Mouse (Mus musculus) CH12.LX (cell line): ENCODE data around the gene Ifnar1. TPM values are rescaled to one million over a fixed set of nuclear protein-coding genes. Genes with fewer than 3 reads are reported as not detected.

Source experiments
- DNase-seq: peaks from one replicate; pipeline ENCODE4 v3.0.0-alpha.2; 2013; ENCODE audit errors: extremely low read depth
- H3K27ac ChIP-seq: 2 replicates; pipeline ENCODE4 v1.5.1; 2012; ENCODE audit warnings: low read depth, mild to moderate bottlenecking, control low read depth, moderate library complexity; ENCODE audit not compliant: insufficient read depth
- H3K27me3 ChIP-seq: replicated peaks from 2 replicates; pipeline ENCODE3; 2012; ENCODE audit warnings: inconsistent platforms
- H3K36me3 ChIP-seq, 2 experiments: replicated peaks in 1 of 2; 2 replicates each; pipeline versions ENCODE3 to v1.6.1; 2012; ENCODE audit warnings: inconsistent platforms in 1 of 2, low read length in 1 of 2, mild to moderate bottlenecking in 1 of 2, mixed read lengths in 1 of 2, moderate library complexity in 1 of 2; ENCODE audit not compliant: control insufficient read depth in 1 of 2, insufficient read depth in 1 of 2
- H3K4me1 ChIP-seq, 2 experiments: 2 replicates each; pipeline ENCODE4 v1.6.1; 2012; ENCODE audit warnings: inconsistent platforms in 1 of 2, moderate library complexity in 1 of 2; ENCODE audit not compliant: insufficient read depth in 2 of 2, control insufficient read depth in 1 of 2
- H3K4me2 ChIP-seq: 2 replicates; pipeline ENCODE4 v1.6.1; 2012; ENCODE audit warnings: low read depth, mild to moderate bottlenecking, control low read depth; ENCODE audit not compliant: poor library complexity, insufficient read depth, severe bottlenecking
- H3K4me3 ChIP-seq, 3 experiments: fragments of 150-350 bp in 1 of 3; sonication (generic) in 1 of 3; replicated peaks in 1 of 3; 2 replicates each; pipeline versions ENCODE3 to v1.5.1; 2011 to 2012; ENCODE audit warnings: low read depth in 2 of 3, low read length in 2 of 3, mild to moderate bottlenecking in 2 of 3, moderate library complexity in 2 of 3, control low read depth in 1 of 3, improper control_type of control experiment in 1 of 3, inconsistent platforms in 1 of 3, mixed read lengths in 1 of 3; ENCODE audit not compliant: poor library complexity in 1 of 3
- H3K79me2 ChIP-seq: replicated peaks from 2 replicates; pipeline ENCODE4 v1.6.1; 2012; ENCODE audit warnings: mild to moderate bottlenecking, moderate library complexity; ENCODE audit not compliant: control insufficient read depth, poor library complexity, insufficient read depth, severe bottlenecking; ENCODE audit errors: extremely low read depth
- H3K9ac ChIP-seq: 2 replicates; pipeline ENCODE4 v1.6.1; 2012; ENCODE audit warnings: low read depth, mild to moderate bottlenecking, control low read depth, moderate library complexity; ENCODE audit not compliant: insufficient read depth
- H3K9me3 ChIP-seq: replicated peaks from 2 replicates; pipeline ENCODE3; 2012; ENCODE audit warnings: low read length, inconsistent platforms, mixed read lengths
- BHLHE40 ChIP-seq: IDR thresholded peaks from 2 replicates; pipeline ENCODE4 v1.6.1; 2011; ENCODE audit warnings: mild to moderate bottlenecking, low read depth, low read length, improper control_type of control experiment
- CTCF ChIP-seq, 2 experiments: IDR thresholded peaks in 1 of 2; conservative IDR thresholded peaks in 1 of 2; 2 replicates each; pipeline ENCODE4 v1.5.1; 2011 to 2012; ENCODE audit warnings: low read depth in 2 of 2, low read length in 2 of 2, improper control_type of control experiment in 1 of 2, inconsistent platforms in 1 of 2, mild to moderate bottlenecking in 1 of 2, moderate library complexity in 1 of 2
- EP300 ChIP-seq: IDR thresholded peaks from 2 replicates; pipeline ENCODE4 v1.6.1; 2011; ENCODE audit warnings: low read length, improper control_type of control experiment
- IRF4 ChIP-seq: IDR thresholded peaks from 2 replicates; pipeline ENCODE4 v1.6.1; 2014; ENCODE audit warnings: low read depth, mild to moderate bottlenecking, inconsistent platforms, low read length, improper control_type of control experiment
- JUND ChIP-seq: conservative IDR thresholded peaks from 2 replicates; pipeline ENCODE4 v1.6.1; 2011; ENCODE audit warnings: low read depth, low read length, improper control_type of control experiment
- KAT2A ChIP-seq: IDR thresholded peaks from 2 replicates; pipeline ENCODE4 v1.6.1; 2012; ENCODE audit warnings: low read length, improper control_type of control experiment, inconsistent platforms; ENCODE audit not compliant: insufficient replicate concordance
- MAX ChIP-seq: IDR thresholded peaks from 2 replicates; pipeline ENCODE4 v1.6.1; 2011; ENCODE audit warnings: low read length, improper control_type of control experiment
- MAZ ChIP-seq: IDR thresholded peaks from 2 replicates; pipeline ENCODE4 v1.6.1; 2012; ENCODE audit warnings: low read depth, mild to moderate bottlenecking, inconsistent platforms, low read length, improper control_type of control experiment, moderate library complexity
- MEF2A ChIP-seq: IDR thresholded peaks from 2 replicates; pipeline ENCODE4 v1.6.1; 2014; ENCODE audit warnings: low read depth, mild to moderate bottlenecking, inconsistent platforms, low read length, improper control_type of control experiment, borderline replicate concordance
- MXI1 ChIP-seq: IDR thresholded peaks from 2 replicates; pipeline ENCODE4 v1.6.1; 2011; ENCODE audit warnings: mild to moderate bottlenecking, low read depth, low read length, improper control_type of control experiment
- NELFE ChIP-seq: IDR thresholded peaks from 2 replicates; pipeline ENCODE4 v1.6.1; 2011; ENCODE audit warnings: low read depth, low read length, improper control_type of control experiment
- NRF1 ChIP-seq: IDR thresholded peaks from 2 replicates; pipeline ENCODE4 v1.6.1; 2014; ENCODE audit warnings: low read depth, mild to moderate bottlenecking, inconsistent platforms, low read length, improper control_type of control experiment, moderate library complexity
- PAX5 ChIP-seq: IDR thresholded peaks from 2 replicates; pipeline ENCODE4 v1.6.1; 2012; ENCODE audit warnings: low read length, inconsistent platforms, mixed read lengths
- POLR2A ChIP-seq: IDR thresholded peaks from 2 replicates; pipeline ENCODE4 v1.6.1; 2011; ENCODE audit warnings: low read depth, mild to moderate bottlenecking, improper control_type of control experiment, low read length
- RAD21 ChIP-seq: IDR thresholded peaks from 2 replicates; pipeline ENCODE4 v1.6.1; 2011; ENCODE audit warnings: low read depth, mild to moderate bottlenecking, low read length, improper control_type of control experiment, moderate library complexity
- RCOR1 ChIP-seq: conservative IDR thresholded peaks from 2 replicates; pipeline ENCODE4 v1.6.1; 2012; ENCODE audit warnings: low read depth, mild to moderate bottlenecking, inconsistent platforms, low read length, improper control_type of control experiment
- SIN3A ChIP-seq: IDR thresholded peaks from 2 replicates; pipeline ENCODE4 v1.6.1; 2012; ENCODE audit warnings: low read length, improper control_type of control experiment, inconsistent platforms
- SMC3 ChIP-seq: IDR thresholded peaks from 2 replicates; pipeline ENCODE4 v1.6.1; 2011; ENCODE audit warnings: low read depth, low read length, improper control_type of control experiment
- TCF12 ChIP-seq: IDR thresholded peaks from 2 replicates; pipeline ENCODE4 v1.6.1; 2014; ENCODE audit warnings: low read depth, mild to moderate bottlenecking, inconsistent platforms, low read length, improper control_type of control experiment
- UBTF ChIP-seq: IDR thresholded peaks from 2 replicates; pipeline ENCODE4 v1.6.1; 2012; ENCODE audit warnings: low read depth, mild to moderate bottlenecking, inconsistent platforms, low read length, improper control_type of control experiment, moderate library complexity
- dilution Hi-C: fragments of 300-500 bp; cut with MboI; formaldehyde crosslinking; loops from 2 replicates; pipeline ENCODE4 v1.14.3; 2020; ENCODE audit warnings: low sequenced_read_pairs; ENCODE audit not compliant: extremely low pct_unique_long_range_greater_than_20kb, extremely low pct_ligation_motif_present
- in situ Hi-C: fragments of 300-500 bp; cut with MboI; formaldehyde crosslinking; loops from 3 replicates; pipeline ENCODE4 v1.14.3; 2019; ENCODE audit warnings: low sequenced_read_pairs, low pct_ligation_motif_present, low pct_unique_long_range_greater_than_20kb, mixed read lengths
- polyA plus RNA-seq: library from polyadenylated mRNA; unstranded; fragments of >175 nt; gene quantifications from 2 replicates; pipeline ENCODE4 v1.2.1, GENCODE M21; 2012; ENCODE audit warnings: low read depth; ENCODE audit not compliant: insufficient read length
- total RNA-seq, 2 experiments: library from RNA; depleted of rRNA; stranded (reverse); fragments of 300-350 nt in 1 of 2; fragments of >200 nt in 1 of 2; gene quantifications; 2 replicates each; pipeline ENCODE4 v1.2.3; 2012 to 2014

Gene Ifnar1
- total and polyA plus RNA-seq, 3 experiments: 32.8 to 49.4 (median 40.3) TPM

DNA sequence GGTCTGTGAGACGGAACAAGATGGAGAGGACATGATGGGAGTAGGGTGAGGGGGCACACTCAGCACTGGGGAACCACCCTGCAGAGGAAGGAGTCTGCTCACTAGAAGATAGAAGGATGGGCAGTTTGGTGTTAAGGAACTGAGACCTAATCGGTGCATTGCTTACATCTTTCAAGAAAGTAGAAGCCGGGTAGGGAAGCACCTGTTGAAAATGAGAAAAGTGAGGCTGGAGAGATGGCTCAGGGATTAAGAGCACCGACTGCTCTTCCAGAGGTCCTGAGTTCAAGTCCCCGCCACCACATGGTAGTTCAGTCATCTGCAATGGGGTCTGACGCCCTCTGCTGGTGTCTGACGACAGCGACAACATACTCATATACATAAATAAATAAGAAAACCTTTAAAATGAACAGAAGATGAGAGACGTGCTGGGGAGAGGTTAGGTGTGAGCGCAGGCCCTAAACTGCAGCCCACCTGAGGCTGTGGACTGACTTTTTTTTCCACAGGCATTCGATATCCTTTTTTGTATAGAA lies 25.1 kb upstream of the Ifnar1 start (continued):
- TF ChIP-seq MAX: peak; percentile 66; the same call in 1 of the 2 replicates
- no peak for TF ChIP-seq MXI1
- TF ChIP-seq TCF12: 0 out of 2 replicates have a peak, but pooled peaks have one; percentile 31
- TF ChIP-seq NRF1: no peak
- peak; percentile 71 for TF ChIP-seq RAD21
- TF ChIP-seq BHLHE40: no peak
- TF ChIP-seq MAZ: no peak
- TF ChIP-seq PAX5: no peak
- TF ChIP-seq EP300: no peak
- no peak for TF ChIP-seq POLR2A
- TF ChIP-seq CTCF (conservative IDR thresholded peaks at IDR 0.05 in 1 of 2, IDR thresholded peaks at IDR 0.05 in 1 of 2; ENCODE audit: low read depth in 2 of 2, low read length in 2 of 2): peak; percentile 55 to 77; a peak in 3 of 4 replicates
- TF ChIP-seq UBTF: no peak
- TF ChIP-seq JUND: no peak
- TF ChIP-seq SMC3: peak; percentile 86
- peak; percentile 45; the same call in 1 of the 2 replicates for TF ChIP-seq IRF4

DNA sequence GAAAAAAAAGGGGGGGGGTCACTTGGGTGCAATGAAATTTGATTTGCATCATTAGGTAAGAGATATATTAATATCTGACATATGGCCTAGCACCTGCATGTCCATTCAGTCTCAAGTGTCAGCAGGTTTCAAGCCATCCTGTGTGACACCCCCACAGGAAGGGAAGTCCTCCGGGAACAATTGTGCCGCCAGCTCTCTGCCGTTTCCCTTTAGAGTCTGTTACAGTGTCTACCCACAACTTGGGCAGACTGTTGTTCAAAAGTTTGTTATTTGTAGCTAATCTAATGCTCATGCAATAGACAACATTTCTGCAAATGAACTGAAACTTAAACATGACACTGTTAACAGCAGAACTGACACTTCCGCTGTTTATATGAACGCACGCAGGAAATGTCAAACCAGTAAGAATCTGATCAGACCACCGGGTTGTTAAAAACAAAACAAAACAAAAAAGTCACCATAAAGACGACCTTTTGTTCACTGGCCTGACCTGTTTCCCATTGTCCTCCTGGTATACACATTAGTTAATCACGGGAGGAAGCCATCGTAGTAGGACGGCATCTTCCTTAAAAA lies 23.9 kb upstream of the Ifnar1 start:
- no peaks in the 10 kb centered on the region for H3K27me3 ChIP-seq
- no peak overlapping the region for H3K4me3 ChIP-seq
- dilution Hi-C loops: no loop called here
- H3K79me2 ChIP-seq: no peaks in the 10 kb centered on the region
- peaks cover 11 to 63% of the 10 kb centered on the region in 2 experiments for H3K4me1 ChIP-seq
- in situ Hi-C loops: no loop called here
- H3K4me2 ChIP-seq: no peak overlapping the region
- no peak for DNase-seq
- H3K9me3 ChIP-seq: peaks cover 8% of the 10 kb centered on the region
- no peak overlapping the region; the same call in 1 of the 2 replicates for H3K9ac ChIP-seq
- H3K36me3 ChIP-seq: peaks cover 0 to 6% of the 10 kb centered on the region in 2 experiments
- H3K27ac ChIP-seq: no peak overlapping the region
- TF ChIP-seq MEF2A (no peak), RAD21 (no peak), NELFE (no peak), KAT2A (no peak), JUND (no peak), MXI1 (no peak), SIN3A (no peak), RCOR1 (no peak), SMC3 (no peak), UBTF (no peak), MAZ (no peak)
